Mouse (Mus musculus) G1E (cell line): ENCODE results near the gene Rbm28.

Experiments
- CTCF ChIP-seq: IDR thresholded peaks from 2 replicates; pipeline ENCODE4 v1.5.1; 2012; ENCODE audit warnings: low read depth, low read length, inconsistent platforms, mixed read lengths
- GATA1 ChIP-seq: IDR thresholded peaks from 2 replicates; pipeline ENCODE4 v1.6.1; 2012; ENCODE audit warnings: borderline replicate concordance, low read length, inconsistent platforms, mixed read lengths
- POLR2AphosphoS5 ChIP-seq: IDR thresholded peaks from 2 replicates; pipeline ENCODE4 v1.6.1; 2012; ENCODE audit warnings: low read depth, low read length, inconsistent platforms; ENCODE audit not compliant: insufficient replicate concordance

- TF ChIP-seq CTCF, result no peak
- no peak for TF ChIP-seq GATA1
- no peak for TF ChIP-seq POLR2AphosphoS5
Observed at GRCm38 (mm10) chr6:29115756-29116155, 49.0 kb downstream of the Rbm28 start.
